Mouse (Mus musculus) liver, embryonic 14.5 days (tissue): ENCODE data around the gene Usp5. TPM values are rescaled to one million over a fixed set of nuclear protein-coding genes. Genes with fewer than 3 reads are reported as not detected.

Experiments
- ATAC-seq: fragments of 200-750 bp; cut with Nextera tagmentation; 2 replicates; pipeline ENCODE4 v1.8.0; 2017; ENCODE audit warnings: moderate number of reproducible peaks, mild to moderate bottlenecking, moderate library complexity; ENCODE audit not compliant: insufficient read depth
- DNase-seq, 3 experiments: peaks; one replicate each; pipeline ENCODE4 v3.0.0-alpha.2; 2012 to 2013; ENCODE audit warnings: low read depth in 3 of 3, low spot score in 3 of 3
- H3K27ac ChIP-seq: fragments of 300-500 bp; sonication (generic); 2 replicates; pipeline ENCODE4 v1.5.1; 2014; ENCODE audit warnings: moderate library complexity, mild to moderate bottlenecking, control low read depth, inconsistent platforms
- H3K27me3 ChIP-seq: fragments of 300-500 bp; sonication (generic); 2 replicates; pipeline ENCODE4 v1.6.1; 2014; ENCODE audit warnings: mild to moderate bottlenecking, low read length, moderate library complexity; ENCODE audit not compliant: control insufficient read depth, insufficient read depth
- H3K36me3 ChIP-seq: fragments of 300-500 bp; sonication (generic); replicated peaks from 2 replicates; pipeline ENCODE4 v1.6.1; 2014; ENCODE audit warnings: low read depth; ENCODE audit not compliant: control insufficient read depth, insufficient read depth
- H3K4me1 ChIP-seq, 2 experiments: fragments of 200-500 bp in 1 of 2; fragments of 300-500 bp in 1 of 2; sonication (generic) in 1 of 2; replicated peaks; 2 replicates each; pipeline ENCODE4 v1.6.1; 2012 to 2014; ENCODE audit warnings: antibody characterized with exemption in 1 of 2, inconsistent platforms in 1 of 2, low read length in 1 of 2; ENCODE audit not compliant: control insufficient read depth in 2 of 2, insufficient read depth in 2 of 2
- H3K4me2 ChIP-seq: fragments of 300-500 bp; sonication (generic); 2 replicates; pipeline ENCODE4 v1.6.1; 2014; ENCODE audit warnings: low read depth, mild to moderate bottlenecking, control low read depth, moderate library complexity
- H3K4me3 ChIP-seq, 2 experiments: fragments of 200-500 bp in 1 of 2; fragments of 300-500 bp in 1 of 2; sonication (generic) in 1 of 2; 2 replicates each; pipeline ENCODE4 v1.5.1; 2012 to 2014; ENCODE audit warnings: low read depth in 2 of 2, low read length in 2 of 2, mild to moderate bottlenecking in 2 of 2, control low read depth in 1 of 2, inconsistent platforms in 1 of 2, moderate library complexity in 1 of 2; ENCODE audit not compliant: insufficient read depth in 1 of 2
- H3K9ac ChIP-seq: fragments of 300-500 bp; sonication (generic); replicated peaks from 2 replicates; pipeline ENCODE4 v1.6.1; 2014; ENCODE audit warnings: mild to moderate bottlenecking, control low read depth, moderate library complexity
- H3K9me3 ChIP-seq: fragments of 300-500 bp; sonication (generic); 2 replicates; pipeline ENCODE4 v1.6.1; 2016; ENCODE audit warnings: low read length, mixed read lengths; ENCODE audit not compliant: control insufficient read depth
- CTCF ChIP-seq: IDR thresholded peaks from 2 replicates; pipeline ENCODE4 v1.5.1; 2016; ENCODE audit warnings: antibody characterized with exemption, low read depth, control low read depth
- EP300 ChIP-seq: IDR thresholded peaks from 2 replicates; pipeline ENCODE4 v1.6.1; 2016; ENCODE audit warnings: antibody characterized with exemption, low read depth
- WGBS: fragments of 180-500 bp; shearing (Covaris S2); extraction: QIAGEN DNeasy Blood & Tissue Kit; methylation state at CpG from one replicate; pipeline ENCODE4 v1.1.7; 2014; ENCODE audit not compliant: insufficient replicate concordance; 5-methylcytosine and 5-hydroxymethylcytosine counted together
- polyA plus RNA-seq, 2 experiments: library from polyadenylated mRNA; depleted of rRNA in 1 of 2; stranded (reverse) in 1 of 2; unstranded in 1 of 2; fragments of >200 nt; fragmentation: Nextera tagmentation in 1 of 2; extraction: Ambion mirVana in 1 of 2; gene quantifications; 2 replicates each; pipeline versions ENCODE4 v1.2.1 to v1.2.3; 2012 to 2014

Usp5 gene
- polyA plus RNA-seq, 2 experiments: 27.6 to 38.0 TPM

DNA sequence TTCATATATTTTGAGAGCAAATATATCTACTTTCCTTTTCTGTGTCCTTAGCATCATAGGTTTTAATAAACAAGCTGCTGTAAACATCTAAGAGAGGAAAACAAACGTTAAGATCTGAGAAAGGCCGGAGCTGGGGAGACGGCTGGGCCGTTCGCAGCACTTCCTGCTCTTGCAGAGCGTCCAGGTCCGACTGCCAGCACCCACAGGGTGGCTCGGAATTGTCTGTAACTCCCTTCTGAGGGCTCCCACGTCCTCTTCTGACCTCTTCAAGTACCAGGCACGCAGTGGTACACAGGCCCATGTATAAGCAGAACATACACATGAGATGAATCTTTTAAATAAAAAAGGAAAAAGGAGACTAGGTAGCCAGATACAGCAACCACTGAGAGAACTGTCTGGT is 41.6 kb downstream of the Usp5 start:
- Histone ChIP-seq H3K9ac (no peak overlapping the region), H3K4me3 (no peak overlapping the region), H3K9me3 (no peaks in the 10 kb centered on the region), H3K36me3 (no peaks in the 10 kb centered on the region), H3K27ac (no peak overlapping the region), H3K27me3 (no peaks in the 10 kb centered on the region), H3K4me1 (peaks cover 0 to 2% of the 10 kb centered on the region in 2 experiments; a peak in 2 of 4 replicates), H3K4me2 (no peak overlapping the region)
- DNase-seq (no peak), ATAC-seq (no peak)
- no peak for TF ChIP-seq EP300
- WGBS: 66% methylated on average over 10 of the region's 10 CpGs

DNA sequence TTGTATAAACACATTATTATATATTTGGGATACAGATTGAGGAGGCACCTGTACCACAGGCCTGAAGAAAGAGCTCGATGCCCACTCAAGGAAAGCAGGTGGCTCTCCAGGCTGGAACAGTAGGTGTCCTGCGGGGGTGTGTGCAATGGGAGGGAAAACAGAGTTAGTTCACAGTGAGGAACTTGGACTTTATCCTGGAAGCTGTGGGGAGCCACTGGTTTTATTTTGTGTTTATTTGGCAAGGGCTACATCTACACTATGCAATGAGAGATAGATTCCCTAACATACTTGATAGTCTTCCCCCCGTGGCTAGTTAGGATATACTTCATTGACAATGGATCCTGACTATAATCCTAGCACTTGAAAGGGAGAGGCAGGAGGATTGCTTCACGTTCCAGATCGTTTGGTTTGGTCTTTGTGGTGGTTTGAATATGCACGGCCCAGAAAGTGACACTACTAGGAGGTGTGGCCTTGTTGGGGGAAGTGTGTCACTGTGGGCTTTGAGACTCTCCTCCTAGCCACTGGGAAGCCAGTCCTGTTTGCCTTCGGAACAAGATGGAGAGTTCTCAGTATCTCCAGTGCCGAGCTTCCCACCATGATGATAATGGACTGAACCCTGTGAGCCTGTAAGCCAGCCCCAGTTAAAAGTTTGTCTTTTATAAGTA is 42.4 kb downstream of the Usp5 start:
- Histone ChIP-seq H3K27ac (no peak overlapping the region), H3K4me2 (no peak overlapping the region), H3K27me3 (no peaks in the 10 kb centered on the region), H3K4me3 (no peak overlapping the region), H3K9me3 (no peaks in the 10 kb centered on the region), H3K4me1 (peaks cover 0 to 5% of the 10 kb centered on the region in 2 experiments; a peak in 2 of 4 replicates), H3K36me3 (no peaks in the 10 kb centered on the region), H3K9ac (no peak overlapping the region)
- 42% methylated on average over 8 of the region's 8 CpGs for whole genome bisulfite sequencing
- DNase-seq (no peak), ATAC-seq (peak; percentile 51)
- TF ChIP-seq EP300 (no peak), CTCF (no peak)

- ATAC-seq: no peak
- H3K36me3 ChIP-seq: no peaks in the 10 kb centered on the region
- DNase-seq: no peak
- TF ChIP-seq CTCF (no peak), EP300 (no peak)
- no peaks in the 10 kb centered on the region for H3K9me3 ChIP-seq
- H3K27ac ChIP-seq: no peak overlapping the region
- H3K27me3 ChIP-seq: peaks cover 17% of the 10 kb centered on the region
- WGBS: 17% methylated on average over 6 of the region's 6 CpGs
- no peak overlapping the region for H3K9ac ChIP-seq
- H3K4me1 ChIP-seq: peaks cover 0 to 9% of the 10 kb centered on the region in 2 experiments; a peak in 2 of 4 replicates
- peak overlapping the region; percentile 6; the same call in 1 of the 2 replicates for H3K4me2 ChIP-seq
- H3K4me3 ChIP-seq: peak overlapping the region in 1 of 2 experiments; percentile 24; a peak in 1 of 4 replicates
Measured at GRCm38 (mm10) chr6:124782436-124782835, 46.8 kb downstream of the Usp5 start.

DNA sequence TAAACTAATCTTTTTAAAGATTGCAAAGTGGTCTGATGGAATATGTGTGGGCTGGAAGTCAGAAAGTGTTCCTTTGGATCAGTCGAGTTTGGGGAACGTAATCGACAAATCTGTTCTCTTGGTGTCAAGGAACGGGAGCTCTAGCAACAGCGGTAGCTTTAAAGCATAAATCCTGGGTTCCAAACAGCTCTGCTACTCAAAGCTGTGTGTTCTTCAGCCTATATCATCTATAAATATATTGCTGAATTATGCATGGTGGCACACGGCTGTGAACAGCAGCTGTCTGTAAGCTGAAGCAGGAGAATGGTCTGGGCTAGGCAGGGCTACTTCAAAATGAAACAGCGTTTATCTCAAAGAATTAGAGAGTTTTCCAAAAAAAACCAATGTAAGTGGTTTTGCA is 48.4 kb downstream of the Usp5 start:
- TF ChIP-seq EP300: no peak

GRCm38 (mm10) chr6:124779984-124780416 is 49.3 kb downstream of the Usp5 start:
- ATAC-seq (no peak), DNase-seq (no peak)
- no peaks in the 10 kb centered on the region for H3K9me3 ChIP-seq
- H3K4me1 ChIP-seq: peaks cover 0 to 8% of the 10 kb centered on the region in 2 experiments; a peak in 2 of 4 replicates
- peaks cover 17% of the 10 kb centered on the region for H3K27me3 ChIP-seq
- no peaks in the 10 kb centered on the region for H3K36me3 ChIP-seq
- H3K27ac ChIP-seq: no peak overlapping the region
- H3K4me3 ChIP-seq: peak overlapping the region; percentile 23 to 28; a peak in 2 of 4 replicates
- no peak overlapping the region for H3K9ac ChIP-seq
- 15% methylated on average over 10 of the region's 10 CpGs for WGBS
- peak overlapping the region; percentile 52 for H3K4me2 ChIP-seq
- no peak for TF ChIP-seq EP300
- no peak for TF ChIP-seq CTCF

More for the DNA sequence above, 48.4 kb downstream of the Usp5 start:
- H3K9ac ChIP-seq: no peak overlapping the region
- no peaks in the 10 kb centered on the region for H3K9me3 ChIP-seq
- WGBS: 77% methylated on average over 7 of the region's 7 CpGs
- H3K36me3 ChIP-seq: no peaks in the 10 kb centered on the region
- no peak overlapping the region for H3K27ac ChIP-seq
- no peak overlapping the region for H3K4me2 ChIP-seq
- ATAC-seq: no peak
- DNase-seq: no peak
- no peak overlapping the region for H3K4me3 ChIP-seq
- H3K4me1 ChIP-seq: peaks cover 0 to 8% of the 10 kb centered on the region in 2 experiments; a peak in 2 of 4 replicates
- H3K27me3 ChIP-seq: peaks cover 17% of the 10 kb centered on the region
